Mouse (Mus musculus): ENCODE measurements at regions not wholly inside any gene's neighbourhood (a gene's known extent, or its start where the extent isn't known, plus 50 kb on each side); places are given as distances from the start of the nearest gene placed in this dataset.
A peak's percentile ranks its signal among the peaks of the same experiment; 100 is the strongest.

- no peak for DNase-seq (ENCODE audit: low spot score in 2 of 2)
These were observed 83.3 kb upstream of the Pmfbp1 start for GRCm38 (mm10) chr8:109410531-109410930.

DNA sequence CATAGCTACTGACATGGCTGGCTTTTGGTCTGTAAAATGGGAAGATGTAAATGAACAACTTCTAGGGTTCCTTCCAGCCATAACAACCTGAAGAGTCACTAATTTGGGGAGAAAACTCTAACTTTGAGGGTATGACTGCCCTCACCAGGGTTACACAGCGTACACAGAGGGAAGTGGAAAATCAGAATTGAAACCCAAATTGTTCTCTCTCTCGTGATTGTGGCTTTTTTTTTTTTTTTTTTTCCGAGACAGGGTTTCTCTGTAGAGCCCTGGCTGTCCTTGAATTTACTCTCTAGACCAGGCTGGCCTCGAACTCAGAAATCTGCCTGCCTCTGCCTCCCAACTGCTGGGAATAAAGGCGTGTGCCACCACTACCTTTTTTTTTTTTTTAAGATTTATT, 80.4 kb upstream of the Pmfbp1 start:
- DNase-seq (ENCODE audit: low spot score in 2 of 2), result no peak

GRCm38 (mm10) chr8:109415315-109415714, 78.5 kb upstream of the Pmfbp1 start:
- DNase-seq (ENCODE audit: low spot score in 2 of 2), result no peak

- DNase-seq (ENCODE audit: low spot score in 2 of 2), result peak in 1 of 2 experiments; percentile 29
These were observed 77.9 kb upstream of the Pmfbp1 start for GRCm38 (mm10) chr8:109415906-109416305.

GRCm38 (mm10) chr8:109416327-109417100, 77.3 kb upstream of the Pmfbp1 start:
- peak; percentile 61 to 69 for DNase-seq (ENCODE audit: low spot score in 2 of 2)

DNA sequence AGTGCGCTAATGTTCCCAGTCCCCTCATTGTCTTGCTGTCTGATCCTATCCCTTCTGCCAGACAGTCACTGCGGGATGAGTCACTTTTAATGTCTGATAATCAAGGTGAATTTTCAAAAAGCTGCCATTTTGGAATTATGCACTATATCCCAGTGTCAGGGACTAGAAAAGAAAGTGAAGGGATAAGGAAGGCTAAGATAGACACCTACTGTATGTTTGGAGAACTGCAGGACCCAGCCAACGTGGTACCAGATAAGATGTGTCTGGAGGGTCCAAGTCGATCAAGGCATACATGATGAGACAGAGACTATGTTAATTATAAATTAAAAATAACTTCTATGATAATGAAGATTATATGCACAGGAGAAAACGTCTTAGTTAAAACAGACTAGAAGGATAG, 76.6 kb upstream of the Pmfbp1 start:
- DNase-seq (ENCODE audit: low spot score in 2 of 2), result peak; percentile 63

DNA sequence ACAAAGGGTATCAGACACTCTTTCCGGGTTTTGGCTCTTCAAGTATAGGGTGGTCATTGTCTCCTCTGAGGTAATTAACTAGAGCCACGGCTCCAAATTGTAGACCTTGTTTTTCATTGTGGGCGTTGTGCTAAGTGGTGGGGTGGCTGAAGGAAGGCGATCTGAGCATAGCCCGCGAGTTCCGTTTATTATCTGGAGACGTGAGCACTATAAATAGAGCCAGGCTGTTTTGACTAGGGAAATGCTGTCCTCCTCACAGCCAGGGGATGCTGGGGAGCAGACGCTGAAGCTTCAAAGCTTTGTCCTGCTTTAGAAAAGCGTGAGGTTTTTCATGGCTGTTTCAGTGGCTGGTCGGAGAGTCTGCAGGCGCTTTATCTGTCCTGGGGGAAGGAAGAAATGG, 75.9 kb upstream of the Pmfbp1 start:
- peak in 1 of 2 experiments; percentile 39 for DNase-seq (ENCODE audit: low spot score in 2 of 2)

GRCm38 (mm10) chr8:109419029-109419596, 74.7 kb upstream of the Pmfbp1 start:
- no peak for DNase-seq (ENCODE audit: low spot score in 2 of 2)

GRCm38 (mm10) chr8:109424004-109424403, 69.8 kb upstream of the Pmfbp1 start:
- DNase-seq (ENCODE audit: low spot score in 2 of 2), result no peak

DNA sequence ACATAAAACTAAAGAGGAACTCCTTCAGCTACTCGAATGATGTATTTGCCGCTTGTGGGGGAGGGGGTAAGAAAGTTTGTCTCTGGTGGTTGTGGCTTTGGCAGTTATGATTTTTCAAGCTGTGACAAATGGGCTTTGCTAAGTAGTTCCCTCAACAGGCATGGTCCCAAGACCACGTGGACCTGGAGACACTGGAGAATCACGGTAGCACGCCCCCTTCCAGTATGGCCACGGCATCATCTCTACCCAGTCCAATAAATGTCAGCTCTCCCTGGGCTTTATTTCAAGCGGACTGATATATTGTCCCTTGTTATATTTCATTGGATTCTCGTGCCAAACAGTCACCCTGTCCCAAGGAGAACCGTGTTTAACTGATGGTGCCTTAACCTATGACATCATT, 65.3 kb upstream of the Pmfbp1 start:
- DNase-seq (ENCODE audit: low spot score in 2 of 2), result no peak

DNA sequence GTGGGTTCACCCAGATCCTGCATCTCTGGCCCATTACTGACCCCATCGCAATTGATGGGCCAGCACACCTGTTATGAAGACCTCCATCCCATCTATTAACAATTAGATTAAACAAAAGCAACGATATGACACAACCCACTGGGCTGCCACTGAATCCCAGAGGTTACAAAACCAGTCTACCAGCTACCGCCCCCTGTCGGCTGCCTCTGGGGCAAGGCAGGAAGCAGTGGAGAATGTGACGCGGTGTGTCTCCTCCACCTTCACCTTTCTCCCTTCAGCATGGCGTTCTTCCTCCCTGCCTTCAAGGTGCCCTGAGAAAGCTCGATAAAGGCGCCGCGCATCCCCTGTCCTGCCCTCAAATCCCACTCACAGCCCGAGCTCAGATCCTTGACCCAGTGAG, 59.3 kb upstream of the Pmfbp1 start:
- no peak for DNase-seq (ENCODE audit: low spot score in 2 of 2)

GRCm38 (mm10) chr8:109436056-109436455, 57.8 kb upstream of the Pmfbp1 start:
- no peak for DNase-seq (ENCODE audit: low spot score in 2 of 2)

- DNase-seq (ENCODE audit: low spot score in 2 of 2), result peak; percentile 27 to 35
These were observed 56.8 kb upstream of the Pmfbp1 start for GRCm38 (mm10) chr8:109436830-109437567.

DNA sequence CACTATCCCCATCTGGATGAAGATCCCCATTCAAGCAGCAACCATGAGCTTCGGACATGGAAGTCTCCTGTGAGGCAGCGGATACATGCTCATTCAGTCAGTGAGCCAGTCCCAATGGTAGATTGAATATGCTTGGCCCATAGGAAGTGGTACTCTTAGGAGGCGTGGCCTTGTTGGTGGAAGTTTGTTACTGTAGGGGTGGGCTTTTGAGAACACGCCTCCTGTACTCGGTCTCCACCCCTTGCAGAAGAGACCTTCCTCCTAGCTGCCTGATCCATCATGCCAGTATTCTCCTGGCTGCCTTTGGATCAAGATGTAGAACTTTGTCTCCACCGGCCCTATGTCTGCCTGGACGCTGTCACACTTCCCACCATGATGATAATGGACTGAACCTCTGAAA, 55.3 kb upstream of the Pmfbp1 start:
- no peak for DNase-seq (ENCODE audit: low spot score in 2 of 2)

Small RNA genes in the stretch of these regions (microRNA-seq; reads per million reads assigned to microRNA genes)
- 0 reads per million in 2 experiments for gene Gm23163

All from left cerebral cortex, adult 18-20 months (tissue).